Mouse (Mus musculus) embryonic facial prominence, embryonic 14.5 days (tissue): ENCODE measurements around the gene Nt5c. TPM values are rescaled to one million over a fixed set of nuclear protein-coding genes. Genes with fewer than 3 reads are reported as not detected.
A peak's percentile ranks its signal among the peaks of the same experiment; 100 is the strongest.
"Not testable (repeated sequence)": the region's sequence is repeated elsewhere in the genome, so short reads cannot be mapped to it uniquely, and the experiment has no call there.

Experiments used
- ATAC-seq: fragments of 200-750 bp; cut with Nextera tagmentation; 2 replicates; pipeline ENCODE4 v1.8.0; 2017; ENCODE audit warnings: low read depth, moderate number of reproducible peaks, moderate TSS enrichment
- DNase-seq: peaks from one replicate; pipeline ENCODE4 v3.0.0-alpha.2; 2015; ENCODE audit warnings: low spot score
- H3K27ac ChIP-seq: fragments of 300-500 bp; sonication (generic); replicated peaks from 2 replicates; pipeline ENCODE4 v1.5.1; 2014; ENCODE audit warnings: low read depth, mild to moderate bottlenecking, low read length, moderate library complexity
- H3K27me3 ChIP-seq: fragments of 300-500 bp; sonication (generic); replicated peaks from 2 replicates; pipeline ENCODE4 v1.6.1; 2014; ENCODE audit warnings: low read length; ENCODE audit not compliant: control insufficient read depth, insufficient read depth
- H3K36me3 ChIP-seq: fragments of 300-500 bp; sonication (generic); 2 replicates; pipeline ENCODE4 v1.6.1; 2014; ENCODE audit warnings: low read length, mixed read lengths; ENCODE audit not compliant: control insufficient read depth, insufficient read depth
- H3K4me1 ChIP-seq: fragments of 300-500 bp; sonication (generic); 2 replicates; pipeline ENCODE4 v1.6.1; 2014; ENCODE audit warnings: antibody characterized with exemption, low read length; ENCODE audit not compliant: control insufficient read depth, insufficient read depth
- H3K4me2 ChIP-seq: fragments of 300-500 bp; sonication (generic); 2 replicates; pipeline ENCODE4 v1.6.1; 2014; ENCODE audit warnings: low read depth, mild to moderate bottlenecking, low read length, moderate library complexity, mixed read lengths
- H3K4me3 ChIP-seq: fragments of 300-500 bp; sonication (generic); 2 replicates; pipeline ENCODE4 v1.5.1; 2014; ENCODE audit warnings: low read depth, mild to moderate bottlenecking, low read length
- H3K9ac ChIP-seq: fragments of 300-500 bp; sonication (generic); 2 replicates; pipeline ENCODE4 v1.6.1; 2014; ENCODE audit warnings: low read depth, mild to moderate bottlenecking, low read length, moderate library complexity, mixed read lengths
- H3K9me3 ChIP-seq: fragments of 300-500 bp; sonication (generic); 2 replicates; pipeline ENCODE4 v1.6.1; 2016; ENCODE audit warnings: low read length; ENCODE audit not compliant: control insufficient read depth
- WGBS: fragments of 180-500 bp; shearing (Covaris S2); extraction: QIAGEN DNeasy Blood & Tissue Kit; methylation state at CpG from one replicate; pipeline ENCODE4 v1.1.7; 2014; 5-methylcytosine and 5-hydroxymethylcytosine counted together
- polyA plus RNA-seq: library from polyadenylated mRNA; unstranded; fragments of >200 nt; fragmentation: Nextera tagmentation; extraction: Ambion mirVana; gene quantifications from 2 replicates; pipeline ENCODE4 v1.2.1, GENCODE M21; 2014

Gene Nt5c
- polyA plus RNA-seq, 1 experiment from 2014 or later, result 74.8 TPM

GRCm38 (mm10) chr11:115502636-115503035, 11.0 kb upstream of the Nt5c start:
- DNase-seq (no peak), ATAC-seq (no peak)
- H3K4me1 ChIP-seq, result no peaks in the 10 kb centered on the region
- WGBS, result 95% methylated on average over 6 of the region's 6 CpGs
- peaks cover 61% of the 10 kb centered on the region for H3K36me3 ChIP-seq
- H3K27ac ChIP-seq, result no peak overlapping the region
- no peak overlapping the region for H3K4me3 ChIP-seq
- no peaks in the 10 kb centered on the region for H3K27me3 ChIP-seq
- H3K9ac ChIP-seq, result no peak overlapping the region
- no peak overlapping the region for H3K4me2 ChIP-seq
- no peaks in the 10 kb centered on the region for H3K9me3 ChIP-seq

GRCm38 (mm10) chr11:115496559-115496958, 4.9 kb upstream of the Nt5c start:
- H3K27me3 ChIP-seq, H3K4me3 ChIP-seq, H3K9ac ChIP-seq, H3K9me3 ChIP-seq, ATAC-seq, H3K4me1 ChIP-seq, H3K27ac ChIP-seq, H3K4me2 ChIP-seq, DNase-seq: not testable (repeated sequence)
- WGBS, result 88% methylated on average over 9 of the region's 9 CpGs
- H3K36me3 ChIP-seq, result peaks cover 47% of the 10 kb centered on the region

GRCm38 (mm10) chr11:115492387-115492786, 725 bp upstream of the Nt5c start:
- H3K27me3 ChIP-seq, result no peaks in the 10 kb centered on the region
- no peak overlapping the region for H3K27ac ChIP-seq
- peak overlapping the region; percentile 70 for H3K9ac ChIP-seq
- H3K4me2 ChIP-seq, result peak overlapping the region; percentile 80
- H3K4me1 ChIP-seq, result peaks cover 12% of the 10 kb centered on the region; the same call in 1 of the 2 replicates
- ATAC-seq (no peak), DNase-seq (no peak)
- 34% methylated on average over 6 of the region's 6 CpGs for WGBS
- no peaks in the 10 kb centered on the region for H3K9me3 ChIP-seq
- H3K4me3 ChIP-seq, result peak overlapping the region; percentile 69
- H3K36me3 ChIP-seq, result peaks cover 19% of the 10 kb centered on the region

- Histone ChIP-seq H3K4me3 (peak overlapping the region; percentile 69), H3K27me3 (no peaks in the 10 kb centered on the region), H3K4me2 (peak overlapping the region; percentile 80), H3K36me3 (peaks cover 16% of the 10 kb centered on the region; the same call in 1 of the 2 replicates), H3K9ac (peak overlapping the region; percentile 70), H3K9me3 (no peaks in the 10 kb centered on the region), H3K27ac (peak overlapping the region; percentile 55), H3K4me1 (peaks cover 12% of the 10 kb centered on the region; the same call in 1 of the 2 replicates)
- ATAC-seq (peak; percentile 54), DNase-seq (no peak)
- 24% methylated on average over 25 of the region's 25 CpGs for WGBS
Measured at GRCm38 (mm10) chr11:115490441-115491355, 964 bp downstream of the Nt5c start.

- H3K27me3 ChIP-seq, result no peaks in the 10 kb centered on the region
- WGBS, result 86% methylated on average over 18 of the region's 19 CpGs
Measured at GRCm38 (mm10) chr11:115488551-115489104, 3.0 kb downstream of the Nt5c start.

GRCm38 (mm10) chr11:115485155-115485554, 6.5 kb downstream of the Nt5c start:
- Histone ChIP-seq H3K27ac (0 out of 2 replicates have a peak overlapping the region, but pooled peaks have one; percentile 21), H3K9ac (no peak overlapping the region), H3K27me3 (no peaks in the 10 kb centered on the region), H3K9me3 (no peaks in the 10 kb centered on the region), H3K4me2 (no peak overlapping the region), H3K4me3 (no peak overlapping the region), H3K4me1 (no peaks in the 10 kb centered on the region), H3K36me3 (peaks cover 22% of the 10 kb centered on the region; the same call in 1 of the 2 replicates)
- 46% methylated on average over 12 of the region's 12 CpGs for WGBS
- peak; percentile 56; the same call in 1 of the 2 replicates for ATAC-seq
- DNase-seq, result peak; percentile 69

More at GRCm38 (mm10) chr11:115488551-115489104, 3.0 kb downstream of the Nt5c start:
- H3K4me1 ChIP-seq, result peaks cover 12% of the 10 kb centered on the region; the same call in 1 of the 2 replicates
- peaks cover 16% of the 10 kb centered on the region; the same call in 1 of the 2 replicates for H3K36me3 ChIP-seq
- no peak overlapping the region for H3K9ac ChIP-seq
- DNase-seq, result no peak
- no peak overlapping the region for H3K27ac ChIP-seq
- H3K9me3 ChIP-seq, result no peaks in the 10 kb centered on the region
- H3K4me2 ChIP-seq, result no peak overlapping the region
- no peak overlapping the region for H3K4me3 ChIP-seq
- ATAC-seq, result no peak

- no peak overlapping the region for H3K9ac ChIP-seq
- no peak for ATAC-seq
- H3K9me3 ChIP-seq, result no peaks in the 10 kb centered on the region
- H3K4me2 ChIP-seq, result no peak overlapping the region
- no peaks in the 10 kb centered on the region for H3K27me3 ChIP-seq
- peaks cover 15% of the 10 kb centered on the region; the same call in 1 of the 2 replicates for H3K36me3 ChIP-seq
- no peaks in the 10 kb centered on the region for H3K4me1 ChIP-seq
- H3K4me3 ChIP-seq, result no peak overlapping the region
- peak; percentile 61 for DNase-seq
- 19% methylated on average over 6 of the region's 6 CpGs for WGBS
- H3K27ac ChIP-seq, result no peak overlapping the region
Measured at GRCm38 (mm10) chr11:115483726-115484125, 7.9 kb downstream of the Nt5c start.

- no peaks in the 10 kb centered on the region for H3K27me3 ChIP-seq
- no peak overlapping the region for H3K4me2 ChIP-seq
- WGBS, result 64% methylated on average over 11 of the region's 11 CpGs
- no peaks in the 10 kb centered on the region for H3K9me3 ChIP-seq
- DNase-seq (no peak), ATAC-seq (no peak)
- H3K4me1 ChIP-seq, result no peaks in the 10 kb centered on the region
- H3K27ac ChIP-seq, result no peak overlapping the region
- no peak overlapping the region for H3K9ac ChIP-seq
- H3K36me3 ChIP-seq, result peaks cover 12% of the 10 kb centered on the region; the same call in 1 of the 2 replicates
- H3K4me3 ChIP-seq, result no peak overlapping the region
Measured at GRCm38 (mm10) chr11:115483278-115483677, 8.4 kb downstream of the Nt5c start.
